Mouse (Mus musculus): ENCODE results near the gene Scn8a. TPM values are rescaled to one million over a fixed set of nuclear protein-coding genes. Genes with fewer than 3 reads are reported as not detected.

Gene Scn8a
- polyA plus RNA-seq, 1 experiment from 2014 or later, result 20.2 TPM

DNA sequence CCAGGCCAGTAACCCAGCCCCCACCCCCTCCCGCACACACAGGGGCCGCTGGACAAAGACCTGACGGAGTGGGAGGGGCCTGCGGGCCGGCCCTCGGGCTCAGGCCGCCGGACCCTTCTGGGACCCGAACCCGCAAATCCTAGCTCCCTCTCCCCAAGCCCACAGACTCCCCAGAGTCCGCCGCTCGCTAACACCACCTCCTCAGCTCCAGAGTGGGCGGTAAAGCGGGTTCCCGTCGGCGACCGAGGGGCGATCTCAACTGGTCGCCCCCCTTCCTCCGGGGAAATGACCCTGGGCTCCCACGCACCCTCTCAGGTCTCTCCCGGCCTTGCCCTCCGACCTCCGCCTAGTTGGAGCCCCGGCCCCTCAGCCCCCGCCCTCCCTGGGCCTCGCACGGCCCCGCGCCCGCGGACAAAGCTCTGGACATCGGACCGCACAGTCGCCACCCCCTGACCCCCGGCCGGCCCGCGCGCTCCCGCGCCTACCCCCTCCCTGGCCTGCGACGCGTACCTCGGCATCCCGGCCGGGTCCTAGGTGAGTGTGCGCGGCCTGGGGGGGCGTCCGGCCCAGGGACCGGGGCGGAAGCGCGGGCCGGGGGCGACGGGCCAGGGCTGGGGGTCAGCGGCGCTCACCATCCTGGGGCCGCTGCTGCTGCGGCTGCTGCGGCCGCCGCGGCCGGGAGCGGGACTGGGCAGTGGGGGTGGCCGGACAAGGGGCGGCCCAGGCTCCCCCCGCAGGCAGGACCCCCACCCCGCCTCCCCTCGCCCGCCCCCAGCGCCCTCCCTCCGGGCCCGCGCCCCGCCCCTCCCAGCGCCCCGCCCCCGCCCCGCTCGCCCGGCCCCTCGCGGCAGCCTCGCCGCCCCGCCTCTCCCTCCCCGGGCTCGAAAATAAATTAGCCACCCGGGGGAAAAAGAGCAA lies 208.4 kb downstream of the Scn8a start, which contains the start of gene Fignl2:
TSS of gene Fignl2 (minus strand) at position 755 of the 918 bp plus-strand sequence.
- 0 out of 2 replicates have a peak, but pooled peaks cover 7% of the 10 kb centered on the region for H3K27me3 ChIP-seq
- H3K9me3 ChIP-seq (replicated peaks), result no peaks in the 10 kb centered on the region
- ATAC-seq (ENCODE audit: low FRiP score), result peak; percentile 15
- whole genome bisulfite sequencing, result under 1% methylated on average over 75 of the region's 96 CpGs
- 0 out of 2 replicates have a peak, but pooled peaks cover 4% of the 10 kb centered on the region for H3K36me3 ChIP-seq
- peak within 1 kb of the TSS; percentile 99 for H3K9ac ChIP-seq
- peak within 1 kb of the TSS; percentile 97 for H3K4me3 ChIP-seq
- peak within 1 kb of the TSS; percentile 97 for H3K27ac ChIP-seq
- peaks cover 66% of the 10 kb centered on the region for H3K4me1 ChIP-seq
- H3K4me2 ChIP-seq (replicated peaks), result peak within 1 kb of the TSS; percentile 87

- ATAC-seq (ENCODE audit: low FRiP score), result peak; percentile 52
- under 1% methylated on average over 29 of the region's 30 CpGs for WGBS
- 0 out of 2 replicates have a peak, but pooled peaks cover 7% of the 10 kb centered on the region for H3K27me3 ChIP-seq
Observed at GRCm38 (mm10) chr15:101078731-101079156, 209.1 kb downstream of the Scn8a start.

DNA sequence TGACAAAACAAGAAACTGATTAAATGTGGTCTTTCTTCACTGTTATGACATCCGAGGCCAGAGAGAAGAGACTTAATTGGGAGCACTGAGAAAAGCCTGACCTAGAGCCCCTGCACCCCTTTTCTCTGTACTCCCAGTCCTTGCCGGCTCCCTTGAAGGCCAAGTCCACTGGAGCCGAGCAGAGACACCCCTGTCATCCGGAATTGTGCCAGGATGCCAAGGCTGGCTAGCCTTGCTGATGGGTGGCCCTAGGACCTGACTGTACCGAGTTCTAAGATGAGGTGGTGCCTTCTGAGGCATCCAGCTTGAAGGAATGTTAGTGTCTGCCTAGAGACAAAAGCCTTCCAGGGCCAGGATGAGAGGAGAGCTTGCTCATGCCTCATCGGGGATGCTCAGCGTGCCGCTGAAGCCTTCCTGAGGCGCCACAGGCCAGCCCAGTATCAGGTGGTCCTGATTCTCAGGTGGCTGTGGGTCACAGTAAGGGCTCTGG lies 210.4 kb downstream of the Scn8a start:
- ATAC-seq (ENCODE audit: low FRiP score), result no peak
- Histone ChIP-seq H3K36me3 (no peaks in the 10 kb centered on the region), H3K4me1 (peaks cover 57% of the 10 kb centered on the region), H3K9ac (no peak overlapping the region), H3K27ac (no peak overlapping the region), H3K9me3 (replicated peaks) (no peaks in the 10 kb centered on the region), H3K4me3 (no peak overlapping the region), H3K4me2 (replicated peaks) (no peak overlapping the region), H3K27me3 (0 out of 2 replicates have a peak, but pooled peaks cover 7% of the 10 kb centered on the region)
- WGBS, result 76% methylated on average over 9 of the region's 9 CpGs

More at GRCm38 (mm10) chr15:101078731-101079156, 209.1 kb downstream of the Scn8a start:
- peak overlapping the region; percentile 99 for H3K9ac ChIP-seq
- peaks cover 66% of the 10 kb centered on the region for H3K4me1 ChIP-seq
- 0 out of 2 replicates have a peak, but pooled peaks cover under 1% of the 10 kb centered on the region for H3K36me3 ChIP-seq
- H3K27ac ChIP-seq, result peak overlapping the region; percentile 97
- peak overlapping the region; percentile 87 for H3K4me2 ChIP-seq (replicated peaks)
- peak overlapping the region; percentile 97 for H3K4me3 ChIP-seq
- no peaks in the 10 kb centered on the region for H3K9me3 ChIP-seq (replicated peaks)

DNA sequence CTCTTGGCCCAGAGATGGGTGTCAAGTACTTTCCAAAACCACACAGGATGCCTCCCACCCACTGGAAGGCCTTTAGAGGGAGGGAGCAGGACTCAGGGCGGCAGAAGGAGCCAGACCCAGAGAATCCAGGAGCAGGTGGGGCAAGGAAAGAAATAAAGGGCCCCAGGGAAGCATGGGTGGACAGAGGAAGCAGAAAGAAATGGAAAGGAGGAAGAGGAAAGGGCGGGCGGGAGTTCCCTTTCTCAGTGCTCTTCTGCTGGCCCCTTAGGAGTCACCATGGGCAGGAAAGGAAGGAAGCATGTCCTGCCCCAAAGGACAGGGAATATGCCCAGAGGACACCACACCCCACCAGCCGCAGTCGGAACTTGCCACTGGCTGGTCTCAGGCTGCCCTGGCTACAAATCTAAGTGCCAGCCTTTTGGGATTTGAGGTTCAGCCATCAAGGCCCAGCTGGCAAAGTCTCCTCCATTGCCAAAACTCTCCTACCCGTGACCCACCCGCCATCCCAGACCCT lies 211.4 kb downstream of the Scn8a start:
- no peaks in the 10 kb centered on the region for H3K9me3 ChIP-seq (replicated peaks)
- no peaks in the 10 kb centered on the region for H3K36me3 ChIP-seq
- no peak overlapping the region for H3K27ac ChIP-seq
- 0 out of 2 replicates have a peak, but pooled peaks cover 7% of the 10 kb centered on the region for H3K27me3 ChIP-seq
- H3K4me2 ChIP-seq (replicated peaks), result no peak overlapping the region
- no peak overlapping the region for H3K9ac ChIP-seq
- 73% methylated on average over 7 of the region's 7 CpGs for WGBS
- H3K4me3 ChIP-seq, result no peak overlapping the region
- no peak for ATAC-seq (ENCODE audit: low FRiP score)
- H3K4me1 ChIP-seq, result peaks cover 47% of the 10 kb centered on the region

DNA sequence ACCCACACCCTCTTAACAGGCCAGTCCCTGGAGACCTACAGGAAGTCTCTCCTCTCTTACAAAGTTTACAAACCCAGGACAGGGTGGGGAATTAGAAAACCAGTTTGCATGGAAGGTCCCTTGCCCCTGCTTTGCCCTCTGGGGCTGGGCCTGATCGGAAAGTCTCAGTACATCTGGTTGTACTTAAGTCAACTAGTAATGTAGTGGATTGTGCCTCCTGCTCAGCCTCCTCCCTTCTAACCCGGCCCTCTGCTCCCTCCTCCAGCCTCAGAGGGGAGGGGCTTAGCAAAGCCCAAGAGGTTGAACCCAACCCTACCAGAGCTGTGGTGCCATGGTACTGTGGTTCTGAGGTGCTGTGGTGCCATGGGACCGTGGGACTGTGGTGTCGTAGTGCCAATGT lies 212.6 kb downstream of the Scn8a start:
- H3K27ac ChIP-seq, result no peak overlapping the region
- H3K9ac ChIP-seq, result no peak overlapping the region
- peaks cover 36% of the 10 kb centered on the region for H3K4me1 ChIP-seq
- H3K4me2 ChIP-seq (replicated peaks), result no peak overlapping the region
- H3K36me3 ChIP-seq, result no peaks in the 10 kb centered on the region
- no peak for ATAC-seq (ENCODE audit: low FRiP score)
- no peaks in the 10 kb centered on the region for H3K9me3 ChIP-seq (replicated peaks)
- H3K27me3 ChIP-seq, result 0 out of 2 replicates have a peak, but pooled peaks cover 7% of the 10 kb centered on the region
- 58% methylated on average over 4 of the region's 4 CpGs for WGBS
- H3K4me3 ChIP-seq, result no peak overlapping the region

DNA sequence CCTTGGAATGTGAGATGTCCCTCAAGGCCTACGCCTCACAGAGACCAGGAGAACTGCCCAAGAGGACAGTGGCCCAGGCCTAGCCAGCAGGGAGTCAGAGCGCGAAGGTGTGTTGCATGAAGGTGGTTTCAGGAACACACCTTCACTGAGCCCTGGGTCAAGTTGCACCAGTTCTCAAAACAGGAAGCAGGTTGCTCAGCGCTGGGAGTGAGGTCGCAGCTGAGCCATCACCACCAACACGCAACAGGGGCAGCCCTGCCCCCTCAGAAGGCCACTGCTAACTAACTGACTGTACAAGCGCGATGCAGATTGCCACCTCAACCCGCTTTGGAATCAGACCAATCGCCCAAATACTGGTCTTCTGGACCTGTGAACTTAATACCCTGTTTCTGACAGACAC lies 214.8 kb downstream of the Scn8a start:
- H3K4me2 ChIP-seq (replicated peaks), result no peak overlapping the region
- peaks cover 26% of the 10 kb centered on the region for H3K4me1 ChIP-seq
- H3K9me3 ChIP-seq (replicated peaks), result no peaks in the 10 kb centered on the region
- ATAC-seq (ENCODE audit: low FRiP score), result no peak
- H3K27ac ChIP-seq, result no peak overlapping the region
- H3K9ac ChIP-seq, result no peak overlapping the region
- H3K36me3 ChIP-seq, result no peaks in the 10 kb centered on the region
- WGBS, result 72% methylated on average over 10 of the region's 10 CpGs
- H3K27me3 ChIP-seq, result 0 out of 2 replicates have a peak, but pooled peaks cover 2% of the 10 kb centered on the region
- no peak overlapping the region for H3K4me3 ChIP-seq

DNA sequence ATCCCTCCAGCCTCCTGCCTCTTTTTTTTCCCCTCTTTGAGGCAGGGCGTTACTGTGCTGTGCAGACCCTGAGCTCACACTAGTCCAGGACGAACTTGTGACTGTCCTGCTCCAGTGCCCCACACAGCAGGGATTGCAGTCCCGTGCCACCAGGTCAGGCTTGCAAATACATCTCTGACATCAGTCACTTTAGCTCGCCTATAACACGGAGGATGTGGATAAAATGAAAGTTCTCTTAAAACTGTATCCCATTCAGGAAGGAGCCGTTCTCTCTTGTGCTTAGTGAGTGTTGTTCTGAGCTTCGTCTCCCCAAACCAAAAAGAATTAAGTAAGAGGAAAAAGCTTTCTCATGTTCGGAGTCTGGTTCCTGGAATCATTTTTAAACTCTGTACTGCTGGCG lies 216.8 kb downstream of the Scn8a start:
- H3K4me1 ChIP-seq, result peaks cover 15% of the 10 kb centered on the region
- H3K9ac ChIP-seq, result no peak overlapping the region
- 0 out of 2 replicates have a peak, but pooled peaks cover 2% of the 10 kb centered on the region for H3K27me3 ChIP-seq
- H3K4me2 ChIP-seq (replicated peaks), result no peak overlapping the region
- no peak for ATAC-seq (ENCODE audit: low FRiP score)
- no peaks in the 10 kb centered on the region for H3K9me3 ChIP-seq (replicated peaks)
- H3K27ac ChIP-seq, result no peak overlapping the region
- WGBS, result 59% methylated on average over 9 of the region's 9 CpGs
- H3K4me3 ChIP-seq, result no peak overlapping the region
- no peaks in the 10 kb centered on the region for H3K36me3 ChIP-seq

- 75% methylated on average over 3 of the region's 3 CpGs for WGBS
- 0 out of 2 replicates have a peak, but pooled peaks cover 2% of the 10 kb centered on the region for H3K27me3 ChIP-seq
- H3K36me3 ChIP-seq, result no peaks in the 10 kb centered on the region
- peaks cover 14% of the 10 kb centered on the region for H3K4me1 ChIP-seq
- no peak overlapping the region for H3K27ac ChIP-seq
- H3K9ac ChIP-seq, result no peak overlapping the region
- H3K4me3 ChIP-seq, result no peak overlapping the region
- no peaks in the 10 kb centered on the region for H3K9me3 ChIP-seq (replicated peaks)
- H3K4me2 ChIP-seq (replicated peaks), result no peak overlapping the region
- no peak for ATAC-seq (ENCODE audit: low FRiP score)
Observed at GRCm38 (mm10) chr15:101086956-101087355, 217.3 kb downstream of the Scn8a start.

DNA sequence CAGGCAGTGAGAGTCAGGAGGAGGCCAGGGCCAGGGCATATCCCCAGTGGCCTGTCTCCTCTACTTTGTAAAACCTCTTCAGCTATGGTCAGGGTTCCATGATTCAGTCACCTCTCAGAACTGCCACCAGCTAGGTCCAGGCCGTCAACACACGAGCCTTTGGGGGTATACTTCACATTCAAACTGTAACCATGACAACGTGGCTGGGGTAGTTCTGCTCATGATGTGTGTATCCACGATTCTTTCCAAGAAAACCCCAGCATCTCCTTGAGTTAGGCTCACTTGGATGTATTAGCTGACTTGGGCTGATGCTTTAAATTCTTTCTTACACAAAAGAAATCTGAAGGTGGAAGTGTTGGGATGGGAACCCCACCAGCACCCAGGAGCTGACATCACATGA lies 218.6 kb downstream of the Scn8a start:
- Histone ChIP-seq H3K9me3 (replicated peaks) (no peaks in the 10 kb centered on the region), H3K4me3 (no peak overlapping the region), H3K27me3 (no peaks in the 10 kb centered on the region), H3K27ac (no peak overlapping the region), H3K9ac (no peak overlapping the region), H3K36me3 (no peaks in the 10 kb centered on the region), H3K4me2 (replicated peaks) (no peak overlapping the region), H3K4me1 (peaks cover 21% of the 10 kb centered on the region)
- 48% methylated on average over 4 of the region's 4 CpGs for WGBS
- ATAC-seq (ENCODE audit: low FRiP score), result no peak

GRCm38 (mm10) chr15:101091551-101091950 lies 221.9 kb downstream of the Scn8a start:
- WGBS, result 92% methylated on average over 8 of the region's 8 CpGs
- Histone ChIP-seq H3K9me3 (replicated peaks) (no peaks in the 10 kb centered on the region), H3K36me3 (no peaks in the 10 kb centered on the region), H3K4me1 (peaks cover 38% of the 10 kb centered on the region), H3K9ac (no peak overlapping the region), H3K27me3 (no peaks in the 10 kb centered on the region), H3K4me3 (no peak overlapping the region), H3K4me2 (replicated peaks) (no peak overlapping the region), H3K27ac (peak overlapping the region; percentile 82)
- ATAC-seq (ENCODE audit: low FRiP score), result no peak

- Histone ChIP-seq H3K36me3 (no peaks in the 10 kb centered on the region), H3K9ac (no peak overlapping the region), H3K4me1 (peaks cover 41% of the 10 kb centered on the region), H3K27ac (peak overlapping the region; percentile 82), H3K4me3 (no peak overlapping the region), H3K27me3 (no peaks in the 10 kb centered on the region), H3K4me2 (replicated peaks) (peak overlapping the region; percentile 29), H3K9me3 (replicated peaks) (no peaks in the 10 kb centered on the region)
- peak; percentile 53 for ATAC-seq (ENCODE audit: low FRiP score)
- 24% methylated on average over 14 of the region's 14 CpGs for WGBS
Observed at GRCm38 (mm10) chr15:101092121-101092828, 222.6 kb downstream of the Scn8a start.

All from hindbrain, embryonic 12.5 days (tissue).